Mouse (Mus musculus): Measurements from ENCODE around the gene Apoc2.

- TF ChIP-seq CTCF (IDR thresholded peaks at IDR 0.05; ENCODE audit: insufficient read depth, low read depth, low read length) (no peak), POLR2A (IDR thresholded peaks at IDR 0.05; ENCODE audit: insufficient read depth, low read depth, low read length) (no peak)
These were observed 35.5 kb upstream of the Apoc2 start for GRCm38 (mm10) chr7:19713196-19713595.
